Mouse (Mus musculus): ENCODE data around the gene Mta3.

DNA sequence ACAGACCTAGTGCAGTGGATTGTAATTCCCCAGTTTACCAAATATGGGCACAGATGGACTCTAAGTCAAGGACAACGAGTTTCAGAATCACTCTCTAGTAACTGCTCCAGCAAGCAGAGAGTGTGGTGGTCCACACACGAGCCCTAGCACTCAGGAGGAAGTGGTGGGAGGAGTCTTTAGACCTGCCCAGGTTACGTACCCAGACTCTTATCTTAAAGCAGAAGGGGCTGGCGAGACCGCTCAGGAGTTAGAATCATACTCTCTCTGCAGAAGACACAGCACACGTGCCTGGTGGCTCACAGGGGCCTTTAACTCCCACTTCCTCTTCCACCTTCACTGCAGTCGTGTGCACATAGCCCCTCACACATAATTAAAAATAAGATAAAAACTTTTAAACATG, 101.4 kb downstream of the Mta3 start:
- TF ChIP-seq CTCF (IDR thresholded peaks at IDR 0.05; ENCODE audit: insufficient read depth, low read depth, low read length) (no peak), POLR2A (IDR thresholded peaks at IDR 0.05; ENCODE audit: insufficient read depth, low read depth, low read length) (no peak)
